Mouse (Mus musculus) C2C12 (cell line): ENCODE data around the gene Cdc42se2.

ENCODE experiments used
- CTCF ChIP-seq: IDR thresholded peaks from one replicate; pipeline ENCODE4 v1.5.1; 2011; ENCODE audit not compliant: control insufficient read depth, insufficient read depth, insufficient read length
- MYOD1 ChIP-seq: IDR thresholded peaks from one replicate; pipeline ENCODE4 v1.6.1; 2011; ENCODE audit warnings: low read depth; ENCODE audit not compliant: control insufficient read depth, insufficient read length

DNA sequence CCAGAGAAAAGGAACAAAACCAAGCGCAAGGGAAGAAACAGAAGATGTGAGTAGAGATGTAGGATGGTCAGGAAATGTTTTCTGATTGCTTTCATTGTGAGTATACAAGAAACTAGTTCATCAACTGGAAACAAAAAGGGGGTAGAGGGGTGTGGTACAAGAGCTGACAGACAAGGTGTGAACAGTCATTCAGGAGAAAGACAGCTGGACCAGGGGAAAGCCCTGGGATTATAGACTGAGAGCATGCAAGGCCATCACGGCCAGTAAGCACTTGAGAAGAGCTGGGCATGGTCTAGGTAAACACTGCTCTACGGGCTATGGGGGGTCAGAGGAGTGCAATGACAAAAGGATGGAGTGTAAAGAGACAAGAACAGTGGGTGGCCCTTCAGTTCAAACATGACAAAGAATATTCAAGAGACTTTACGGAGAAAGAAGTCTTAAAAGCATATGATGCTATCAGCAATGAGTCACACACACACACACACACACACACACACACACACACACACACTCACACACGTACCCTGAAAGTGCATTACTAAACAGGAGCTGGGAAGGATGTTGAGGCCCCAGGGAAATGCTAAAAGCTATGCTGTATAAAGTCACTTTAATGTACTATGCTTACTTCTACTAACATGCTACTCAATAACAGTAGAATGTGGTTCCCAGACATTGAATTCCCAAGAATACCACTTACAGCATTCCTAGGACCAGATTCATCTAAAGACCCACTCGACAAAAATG lies 9.9 kb downstream of the Cdc42se2 start:
- TF ChIP-seq CTCF, result no peak
- no peak for TF ChIP-seq MYOD1
